Mouse (Mus musculus): ENCODE results near the gene Lrp6. TPM values are rescaled to one million over a fixed set of nuclear protein-coding genes. Genes with fewer than 3 reads are reported as not detected.

The Lrp6 gene
- 40.4 to 45.5 TPM (median 42.7 TPM) in 4 replicates for total RNA-seq (2023)

GRCm38 (mm10) chr6:134566818-134567485 lies at the start of gene Lrp6:
Gene Lrp6, minus strand, starts transcription at chr6:134566965.

Other genes starting within 250 kb of the Lrp6 start
- 0.36 to 1.1 TPM (median 0.58 TPM) in 4 replicates for gene Bcl2l14, start 170.6 kb downstream of the Lrp6 start, total RNA-seq (2023)
- 0.23 to 0.33 TPM in 2 of 4 replicates, not detected in the others for gene Mansc1, start 65.5 kb upstream of the Lrp6 start, total RNA-seq (2023)
- gene Borcs5, start 72.5 kb upstream of the Lrp6 start, total RNA-seq (2023) = 9.5 to 14.5 TPM (median 11.8 TPM) in 4 replicates
- gene Dusp16, start 225.7 kb upstream of the Lrp6 start, total RNA-seq (2023) = 44.9 to 57.9 TPM (median 51.5 TPM) in 4 replicates

All from B cell, adult 62 days (primary cell).